Mouse (Mus musculus): Measurements from ENCODE around the gene Cyp2d9. TPM values are rescaled to one million over a fixed set of nuclear protein-coding genes. Genes with fewer than 3 reads are reported as not detected.
"Not testable (repeated sequence)": the region's sequence is repeated elsewhere in the genome, so short reads cannot be mapped to it uniquely, and the experiment has no call there.

The Cyp2d9 gene
- not detected in 2 replicates for total RNA-seq (2017)

DNA sequence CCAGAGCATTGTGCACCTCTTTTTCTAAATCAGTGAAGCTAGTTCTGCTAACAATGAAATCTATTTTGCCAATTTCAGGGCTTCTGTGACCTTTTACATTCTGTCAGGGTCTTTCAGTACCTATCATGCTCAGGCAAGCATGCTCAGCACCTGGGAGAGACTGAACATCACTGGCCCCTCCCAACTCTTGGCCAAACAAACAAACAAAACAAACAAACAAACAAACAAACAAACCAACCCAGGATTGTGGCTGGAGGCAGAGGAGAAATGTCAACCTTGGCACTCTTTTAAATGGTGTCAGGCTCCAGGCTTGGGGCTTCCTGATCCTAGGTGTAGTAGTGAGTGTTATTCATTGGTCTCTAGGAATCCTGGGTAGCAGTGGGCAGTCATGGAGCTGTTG lies at the start of gene Cyp2d9:
TSS of gene Cyp2d9 (plus strand) at position 301 of the 400 bp plus-strand sequence.
- ATAC-seq (ENCODE audit: extremely low read depth, insufficient number of reproducible peaks, low FRiP score, poor library complexity, severe bottlenecking): no peak

- no peak for ATAC-seq (ENCODE audit: extremely low read depth, insufficient number of reproducible peaks, low FRiP score, poor library complexity, severe bottlenecking)
Measured at GRCm38 (mm10) chr15:82385729-82386128, 47.5 kb upstream of the Cyp2d9 start.

DNA sequence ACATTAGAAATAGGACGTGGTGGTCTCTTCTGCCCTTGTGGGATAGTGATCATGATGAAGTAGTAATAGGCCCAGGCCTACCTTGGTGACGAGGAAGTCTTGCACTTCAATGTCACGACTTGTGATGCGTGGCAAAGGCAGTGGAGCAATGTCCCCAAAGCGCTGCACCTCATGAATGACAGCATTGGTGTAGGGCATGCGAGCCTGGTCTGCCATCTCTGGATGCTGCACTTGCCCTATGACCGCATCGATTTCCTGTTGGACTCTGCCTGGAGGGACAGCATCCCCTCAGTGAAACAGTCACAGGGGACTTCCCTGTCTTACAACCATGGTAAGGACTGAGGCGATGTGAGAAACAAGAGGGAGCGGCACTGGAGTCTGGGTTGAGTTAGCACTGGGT lies 43.3 kb upstream of the Cyp2d9 start:
- ATAC-seq (ENCODE audit: extremely low read depth, insufficient number of reproducible peaks, low FRiP score, poor library complexity, severe bottlenecking): not testable (repeated sequence)

GRCm38 (mm10) chr15:82393922-82394321 lies 39.3 kb upstream of the Cyp2d9 start, which contains the start of gene Cyp2d11:
Gene Cyp2d11, minus strand, starts transcription at chr15:82394022.
- ATAC-seq (ENCODE audit: extremely low read depth, insufficient number of reproducible peaks, low FRiP score, poor library complexity, severe bottlenecking): not testable (repeated sequence)

- ATAC-seq (ENCODE audit: extremely low read depth, insufficient number of reproducible peaks, low FRiP score, poor library complexity, severe bottlenecking): not testable (repeated sequence)
Measured at GRCm38 (mm10) chr15:82395955-82396354, 37.3 kb upstream of the Cyp2d9 start.

DNA sequence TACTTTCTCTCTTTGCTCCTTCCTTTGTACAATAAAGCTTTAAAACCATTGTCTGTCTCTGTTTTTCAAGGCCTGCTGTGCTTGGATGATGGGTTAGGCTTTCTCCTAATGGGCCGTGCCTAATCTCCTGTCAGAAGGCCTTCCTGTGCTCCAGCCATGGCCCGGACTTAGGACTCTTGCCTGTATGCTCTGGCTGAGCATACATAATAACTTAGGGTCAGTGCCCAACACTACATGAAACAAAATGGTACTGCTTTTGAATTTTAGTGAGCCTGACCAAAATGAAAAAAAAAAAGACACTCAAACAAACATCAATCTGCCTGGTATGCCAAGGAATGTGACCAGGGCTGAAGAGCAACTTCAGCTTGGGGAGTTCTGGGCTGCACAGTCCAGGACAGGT lies 31.7 kb upstream of the Cyp2d9 start:
- ATAC-seq (ENCODE audit: extremely low read depth, insufficient number of reproducible peaks, low FRiP score, poor library complexity, severe bottlenecking): no peak

- ATAC-seq (ENCODE audit: extremely low read depth, insufficient number of reproducible peaks, low FRiP score, poor library complexity, severe bottlenecking): no peak
Measured at GRCm38 (mm10) chr15:82402106-82402505, 31.1 kb upstream of the Cyp2d9 start.

DNA sequence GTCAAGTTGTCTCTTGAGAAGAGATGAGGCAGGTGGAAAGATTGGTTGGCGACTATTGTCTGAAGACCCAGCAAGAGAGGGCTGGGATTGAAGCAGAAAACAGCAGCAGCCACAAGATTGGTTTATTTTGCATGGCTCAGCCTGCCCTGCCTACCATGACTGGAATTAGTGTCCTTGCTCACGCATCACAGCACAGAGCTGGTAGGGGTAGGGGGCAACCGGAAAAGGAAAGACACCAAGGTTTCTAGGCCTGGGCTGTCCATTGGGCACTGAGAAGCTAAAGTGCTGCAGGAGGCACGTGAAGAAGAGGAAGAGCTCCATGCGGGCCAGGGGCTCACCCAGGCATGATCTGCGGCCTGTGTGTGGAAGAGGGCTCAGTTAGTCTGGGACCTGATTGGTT lies 30.5 kb upstream of the Cyp2d9 start:
- no peak for ATAC-seq (ENCODE audit: extremely low read depth, insufficient number of reproducible peaks, low FRiP score, poor library complexity, severe bottlenecking)

DNA sequence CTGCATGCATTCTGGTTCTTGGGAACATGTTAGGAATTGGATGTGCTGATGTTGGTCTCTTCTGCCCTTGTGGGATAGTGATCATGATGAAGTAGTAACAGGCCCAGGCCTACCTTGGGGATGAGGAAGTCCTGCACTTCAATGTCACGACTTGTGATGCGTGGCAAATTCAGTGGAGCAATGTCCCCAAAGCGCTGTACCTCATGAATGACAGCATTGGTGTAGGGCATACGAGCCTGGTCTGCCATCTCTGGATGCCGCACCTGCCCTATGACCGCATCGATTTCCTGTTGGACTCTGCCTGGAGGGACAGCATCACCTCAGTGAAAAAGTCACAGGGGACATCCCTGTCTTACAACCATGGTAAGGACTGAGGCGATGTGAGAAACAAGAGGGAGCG lies 29.6 kb upstream of the Cyp2d9 start:
- ATAC-seq (ENCODE audit: extremely low read depth, insufficient number of reproducible peaks, low FRiP score, poor library complexity, severe bottlenecking): no peak

GRCm38 (mm10) chr15:82404163-82404562 lies 29.1 kb upstream of the Cyp2d9 start:
- ATAC-seq (ENCODE audit: extremely low read depth, insufficient number of reproducible peaks, low FRiP score, poor library complexity, severe bottlenecking): no peak

DNA sequence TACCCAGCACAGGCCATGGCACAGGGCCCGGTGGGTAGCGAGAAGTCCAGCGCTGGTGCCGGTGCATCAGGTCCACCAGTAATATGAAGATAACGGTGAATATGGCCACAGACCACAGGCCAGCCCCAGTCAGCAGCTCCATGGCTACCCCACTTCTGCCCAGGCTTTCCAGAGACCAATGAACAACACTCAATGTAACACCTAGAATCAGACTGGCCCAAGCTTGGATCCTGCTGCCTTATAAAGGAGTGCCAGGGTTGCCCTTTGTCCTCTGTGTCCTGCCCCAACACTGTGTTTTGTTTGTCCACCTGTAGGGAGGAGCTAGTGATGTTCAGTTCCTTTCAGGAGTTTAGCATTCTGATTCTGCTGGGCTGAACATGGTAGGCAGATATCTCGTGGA lies 26.3 kb upstream of the Cyp2d9 start, which contains the start of gene Cyp2d10:
TSS of gene Cyp2d10 (minus strand) at position 215 of the 400 bp plus-strand sequence.
- ATAC-seq (ENCODE audit: extremely low read depth, insufficient number of reproducible peaks, low FRiP score, poor library complexity, severe bottlenecking): no peak

GRCm38 (mm10) chr15:82407536-82407935 lies 25.7 kb upstream of the Cyp2d9 start:
- no peak for ATAC-seq (ENCODE audit: extremely low read depth, insufficient number of reproducible peaks, low FRiP score, poor library complexity, severe bottlenecking)

DNA sequence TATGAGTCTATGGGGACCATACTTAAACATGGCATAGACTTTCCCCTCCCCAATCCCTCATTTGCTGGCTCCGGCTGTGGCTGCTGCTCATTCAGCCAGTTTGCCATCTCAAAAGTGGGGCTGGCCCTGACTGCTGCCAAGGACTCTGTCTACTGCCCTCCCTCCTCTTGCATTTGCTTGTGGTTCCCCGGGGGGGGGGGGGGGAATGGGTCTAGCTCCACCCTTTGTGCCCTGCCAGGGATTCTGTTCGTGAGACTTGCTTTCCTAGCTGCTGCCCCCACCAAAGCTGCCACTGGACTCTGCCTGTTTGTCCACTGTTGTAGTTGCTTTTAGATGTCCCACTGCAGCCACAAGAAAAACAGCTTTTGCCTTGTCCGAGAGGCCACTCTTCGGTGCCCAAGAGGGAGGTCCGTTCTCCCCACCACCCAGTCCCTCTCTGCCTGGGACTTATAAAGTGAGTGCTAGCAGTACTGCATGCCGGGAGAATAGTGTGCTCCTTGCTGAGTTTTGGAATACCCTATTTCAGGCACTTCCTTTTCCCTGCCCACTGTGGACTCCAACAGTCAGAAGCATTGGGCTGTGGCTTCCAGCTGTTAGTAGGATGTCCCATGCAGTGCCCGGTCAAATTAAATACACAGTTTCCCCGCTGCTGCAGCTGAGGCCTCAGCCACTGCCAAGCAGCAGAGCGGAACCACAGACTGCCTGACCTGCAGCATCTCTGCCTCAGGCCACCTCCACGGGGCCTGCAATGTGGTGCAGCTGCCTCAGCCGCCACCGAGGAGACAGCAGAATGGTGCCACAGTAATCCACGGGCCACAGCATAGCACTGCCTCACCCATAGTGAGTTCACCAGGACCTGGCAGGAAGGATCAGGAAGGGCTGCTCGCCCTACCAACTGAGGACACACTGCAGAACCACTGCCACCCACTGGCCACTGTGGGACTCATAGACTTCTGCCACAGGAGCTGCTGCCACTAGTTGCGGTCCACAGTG lies 16.1 kb upstream of the Cyp2d9 start:
- peak; percentile 80 for ATAC-seq (ENCODE audit: extremely low read depth, insufficient number of reproducible peaks, low FRiP score, poor library complexity, severe bottlenecking)

GRCm38 (mm10) chr15:82418616-82419015 lies 14.6 kb upstream of the Cyp2d9 start:
- ATAC-seq (ENCODE audit: extremely low read depth, insufficient number of reproducible peaks, low FRiP score, poor library complexity, severe bottlenecking): no peak

DNA sequence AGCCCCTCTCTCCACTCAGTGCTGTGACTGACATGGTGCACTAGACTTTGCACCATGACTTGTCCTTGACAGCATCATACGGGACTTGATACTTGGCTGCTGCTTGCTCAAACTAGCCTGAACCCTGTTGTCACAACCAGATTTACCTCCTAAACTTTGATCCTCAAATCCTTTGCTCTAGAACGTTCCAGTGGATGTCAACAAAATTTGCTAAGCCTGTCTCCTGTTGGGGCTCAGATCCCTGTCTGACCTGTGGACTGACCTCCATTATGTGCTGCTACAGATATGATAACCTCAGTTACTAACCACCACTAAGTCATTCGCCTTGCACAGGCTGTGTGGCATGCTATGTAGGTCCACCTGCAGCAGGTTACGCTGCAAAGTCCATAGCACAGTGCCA lies 10.3 kb upstream of the Cyp2d9 start:
- no peak for ATAC-seq (ENCODE audit: extremely low read depth, insufficient number of reproducible peaks, low FRiP score, poor library complexity, severe bottlenecking)

DNA sequence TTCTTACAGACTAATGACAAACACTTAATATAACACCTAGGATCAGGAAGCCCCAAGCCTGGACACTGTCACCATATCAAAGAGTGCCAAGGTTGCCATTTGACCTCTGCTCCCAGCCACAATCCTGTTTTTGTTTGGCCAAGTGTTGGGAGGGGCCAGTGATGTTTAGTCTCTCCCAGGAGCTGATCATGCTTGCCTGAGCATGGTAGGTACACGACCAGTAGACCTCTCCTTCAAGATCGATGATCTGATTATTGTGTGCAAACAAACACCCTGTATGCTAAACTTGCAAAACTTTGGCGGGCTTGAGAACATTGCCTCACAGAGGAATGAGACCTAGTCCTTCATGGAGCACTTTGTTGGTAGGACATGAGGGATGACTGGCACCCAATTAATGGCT lies 9.8 kb upstream of the Cyp2d9 start:
- ATAC-seq (ENCODE audit: extremely low read depth, insufficient number of reproducible peaks, low FRiP score, poor library complexity, severe bottlenecking): no peak

- no peak for ATAC-seq (ENCODE audit: extremely low read depth, insufficient number of reproducible peaks, low FRiP score, poor library complexity, severe bottlenecking)
Measured at GRCm38 (mm10) chr15:82433621-82434020, 384 bp downstream of the Cyp2d9 start.

- no peak for ATAC-seq (ENCODE audit: extremely low read depth, insufficient number of reproducible peaks, low FRiP score, poor library complexity, severe bottlenecking)
Measured at GRCm38 (mm10) chr15:82434541-82434940, 1.3 kb downstream of the Cyp2d9 start.

GRCm38 (mm10) chr15:82435011-82435410 lies 1.8 kb downstream of the Cyp2d9 start:
- ATAC-seq (ENCODE audit: extremely low read depth, insufficient number of reproducible peaks, low FRiP score, poor library complexity, severe bottlenecking): no peak

DNA sequence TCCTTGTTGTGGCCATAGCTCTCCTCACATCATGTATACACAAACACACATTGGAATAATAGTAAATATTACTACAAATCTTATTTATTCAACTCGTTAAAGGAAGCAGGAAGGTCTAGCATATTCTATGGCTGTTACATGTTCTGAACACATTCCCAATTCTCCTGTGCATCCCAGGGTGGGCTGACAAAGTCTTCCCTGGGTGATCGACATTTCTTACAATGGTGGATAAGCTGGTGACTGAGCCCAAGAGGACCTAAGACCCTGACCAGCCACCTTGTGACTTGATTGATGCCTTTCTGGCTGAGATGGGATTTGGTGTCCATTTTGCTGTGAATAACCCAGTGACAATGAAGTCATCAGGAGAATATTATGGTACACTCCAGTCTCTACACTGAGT lies 2.4 kb downstream of the Cyp2d9 start:
- ATAC-seq (ENCODE audit: extremely low read depth, insufficient number of reproducible peaks, low FRiP score, poor library complexity, severe bottlenecking): no peak
